Mouse (Mus musculus): ENCODE measurements around the gene Kcna7. TPM values are rescaled to one million over a fixed set of nuclear protein-coding genes. Genes with fewer than 3 reads are reported as not detected.

Gene Kcna7
- total and polyA plus RNA-seq, 3 experiments: 0.16 to 3.2 (median 0.39) TPM

DNA sequence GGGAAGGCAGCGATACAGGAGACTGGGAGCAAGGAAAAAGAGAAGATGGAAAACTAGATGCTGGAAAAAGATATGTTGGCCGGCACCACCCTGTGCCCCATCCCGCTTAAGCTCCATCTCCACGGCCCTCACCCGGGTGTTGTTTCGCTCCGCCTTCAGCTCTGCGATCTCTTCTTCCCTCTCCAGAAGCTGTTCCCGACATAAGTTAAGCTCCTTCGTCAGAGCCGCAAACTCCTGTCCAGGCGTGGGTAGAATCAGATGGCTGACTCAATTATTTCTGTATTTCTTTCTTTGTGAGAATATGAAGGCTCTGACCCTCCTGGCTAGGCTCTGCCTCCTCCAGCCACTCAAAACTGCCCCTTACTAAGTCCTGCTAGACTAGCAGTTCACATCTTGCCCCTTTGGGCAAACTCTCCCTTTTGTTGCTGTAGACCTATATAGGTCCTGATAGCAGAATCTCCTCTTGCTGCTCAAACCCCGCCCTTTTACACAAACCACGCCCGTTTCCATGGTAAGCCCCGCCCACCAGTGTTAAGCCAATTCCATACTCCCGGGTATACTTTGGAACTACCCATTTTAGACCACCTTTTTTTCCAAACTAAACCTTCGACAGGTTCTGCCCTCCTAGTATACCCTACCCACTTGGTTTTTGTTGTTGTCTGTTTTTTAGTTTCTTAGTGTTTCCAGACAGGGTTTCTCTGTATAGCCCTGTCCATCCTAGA lies 44.9 kb upstream of the Kcna7 start:
- dilution Hi-C loops (cut with MboI; ENCODE audit: extremely low pct_ligation_motif_present, extremely low pct_unique_long_range_greater_than_20kb, low sequenced_read_pairs): no loop called here
- no peak for DNase-seq (ENCODE audit: extremely low read depth)
- Histone ChIP-seq H3K36me3 (replicated peaks in 1 of 2; ENCODE audit: control insufficient read depth in 1 of 2, insufficient read depth in 1 of 2, low read length in 1 of 2) (no peaks in the 10 kb centered on the region), H3K9ac (ENCODE audit: insufficient read depth, low read depth) (no peak overlapping the region), H3K27me3 (replicated peaks) (peaks cover 71% of the 10 kb centered on the region), H3K9me3 (replicated peaks; ENCODE audit: low read length) (peaks cover 2% of the 10 kb centered on the region), H3K4me2 (ENCODE audit: insufficient read depth, low read depth, poor library complexity, severe bottlenecking) (peak overlapping the region; percentile 4; the same call in 1 of the 2 replicates), H3K79me2 (replicated peaks; ENCODE audit: control insufficient read depth, extremely low read depth, insufficient read depth, poor library complexity, severe bottlenecking) (no peaks in the 10 kb centered on the region), H3K4me3 (replicated peaks in 1 of 3; ENCODE audit: low read depth in 2 of 3, low read length in 2 of 3, poor library complexity in 1 of 3) (no peak overlapping the region), H3K27ac (ENCODE audit: insufficient read depth, low read depth) (no peak overlapping the region), H3K4me1 (ENCODE audit: control insufficient read depth in 1 of 2, insufficient read depth in 2 of 2) (peaks cover 0 to 25% of the 10 kb centered on the region in 2 experiments; a peak in 2 of 4 replicates)
- no peak for TF ChIP-seq TBP (conservative IDR thresholded peaks at IDR 0.05; ENCODE audit: low read depth, low read length)
- no peak for TF ChIP-seq BHLHE40 (IDR thresholded peaks at IDR 0.05; ENCODE audit: low read depth, low read length)
- TF ChIP-seq KAT2A (IDR thresholded peaks at IDR 0.05; ENCODE audit: insufficient replicate concordance, low read length): no peak
- no peak for TF ChIP-seq ZNF384 (IDR thresholded peaks at IDR 0.05; ENCODE audit: low read depth, low read length)
- TF ChIP-seq UBTF (IDR thresholded peaks at IDR 0.05; ENCODE audit: low read depth, low read length): no peak
- no peak for TF ChIP-seq JUN (IDR thresholded peaks at IDR 0.05; ENCODE audit: insufficient read depth, low read depth, low read length)
- TF ChIP-seq E2F4 (IDR thresholded peaks at IDR 0.05; ENCODE audit: insufficient replicate concordance, low read depth, low read length): no peak
- TF ChIP-seq RCOR1 (conservative IDR thresholded peaks at IDR 0.05; ENCODE audit: low read depth, low read length): no peak
- no peak for TF ChIP-seq MAFK (IDR thresholded peaks at IDR 0.05; ENCODE audit: insufficient replicate concordance, low read length)
- no peak for TF ChIP-seq IRF4 (IDR thresholded peaks at IDR 0.05; ENCODE audit: low read depth, low read length)
- no peak for TF ChIP-seq JUND (conservative IDR thresholded peaks at IDR 0.05; ENCODE audit: low read depth, low read length)
- no peak for TF ChIP-seq POLR2A (IDR thresholded peaks at IDR 0.05; ENCODE audit: low read depth, low read length)
- TF ChIP-seq CTCF (conservative IDR thresholded peaks at IDR 0.05 in 1 of 2, IDR thresholded peaks at IDR 0.05 in 1 of 2; ENCODE audit: low read depth in 2 of 2, low read length in 2 of 2): no peak
- TF ChIP-seq NELFE (IDR thresholded peaks at IDR 0.05; ENCODE audit: low read depth, low read length): no peak
- no peak for TF ChIP-seq SMC3 (IDR thresholded peaks at IDR 0.05; ENCODE audit: low read depth, low read length)
- no peak for TF ChIP-seq ZMIZ1 (IDR thresholded peaks at IDR 0.05; ENCODE audit: low read depth, low read length)
- no peak for TF ChIP-seq MEF2A (IDR thresholded peaks at IDR 0.05; ENCODE audit: borderline replicate concordance, low read depth, low read length)
- no peak for TF ChIP-seq ZKSCAN1 (IDR thresholded peaks at IDR 0.05; ENCODE audit: borderline replicate concordance, low read depth, low read length)
- TF ChIP-seq MAX (IDR thresholded peaks at IDR 0.05; ENCODE audit: low read length): no peak
- no peak for TF ChIP-seq ZC3H11A (IDR thresholded peaks at IDR 0.05; ENCODE audit: low read depth, low read length)
- in situ Hi-C loops (cut with MboI; ENCODE audit: low pct_ligation_motif_present, low pct_unique_long_range_greater_than_20kb, low sequenced_read_pairs): no loop called here

DNA sequence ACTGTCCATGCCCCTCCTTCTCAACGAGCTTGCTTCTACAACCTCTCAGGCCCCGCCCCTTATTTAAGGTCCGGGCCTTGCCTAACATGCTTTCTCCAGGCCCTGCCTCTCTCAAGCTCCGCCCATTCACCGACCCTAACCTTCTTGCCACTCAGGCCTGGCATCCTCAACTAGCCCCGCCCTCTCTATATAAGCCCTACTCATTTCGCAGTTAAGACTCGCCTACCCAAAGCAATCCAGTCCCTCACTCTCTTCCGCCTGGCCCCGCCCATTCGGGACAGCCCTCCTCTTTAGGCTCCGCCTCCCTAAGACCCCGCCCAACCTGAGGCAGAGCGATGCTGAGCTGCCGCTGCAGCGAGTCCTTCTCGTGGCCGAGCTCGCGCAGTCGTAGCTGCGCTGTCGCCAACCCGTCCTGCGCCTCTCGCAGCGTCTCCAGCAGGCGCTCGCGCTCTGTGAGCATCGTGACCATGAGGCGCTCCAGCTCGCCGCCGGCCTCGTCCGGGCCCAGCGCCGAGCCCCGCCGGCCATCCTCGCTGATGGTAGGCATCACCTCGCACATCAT lies 44.1 kb upstream of the Kcna7 start:
- DNase-seq (ENCODE audit: extremely low read depth): peak; percentile 98
- peak overlapping the region; percentile 15 to 62 (median 50) for H3K4me3 ChIP-seq (replicated peaks in 1 of 3; ENCODE audit: low read depth in 2 of 3, low read length in 2 of 3, poor library complexity in 1 of 3)
- dilution Hi-C loops (cut with MboI; ENCODE audit: extremely low pct_ligation_motif_present, extremely low pct_unique_long_range_greater_than_20kb, low sequenced_read_pairs): no loop called here
- H3K9me3 ChIP-seq (replicated peaks; ENCODE audit: low read length): peaks cover 2% of the 10 kb centered on the region
- no peaks in the 10 kb centered on the region for H3K79me2 ChIP-seq (replicated peaks; ENCODE audit: control insufficient read depth, extremely low read depth, insufficient read depth, poor library complexity, severe bottlenecking)
- H3K36me3 ChIP-seq (replicated peaks in 1 of 2; ENCODE audit: control insufficient read depth in 1 of 2, insufficient read depth in 1 of 2, low read length in 1 of 2): no peaks in the 10 kb centered on the region
- H3K27ac ChIP-seq (ENCODE audit: insufficient read depth, low read depth): no peak overlapping the region
- in situ Hi-C loops (cut with MboI; ENCODE audit: low pct_ligation_motif_present, low pct_unique_long_range_greater_than_20kb, low sequenced_read_pairs): no loop called here
- H3K9ac ChIP-seq (ENCODE audit: insufficient read depth, low read depth): peak overlapping the region; percentile 11
- peaks cover 77% of the 10 kb centered on the region for H3K27me3 ChIP-seq (replicated peaks)
- peak overlapping the region; percentile 81 for H3K4me2 ChIP-seq (ENCODE audit: insufficient read depth, low read depth, poor library complexity, severe bottlenecking)
- H3K4me1 ChIP-seq (ENCODE audit: control insufficient read depth in 1 of 2, insufficient read depth in 2 of 2): peaks cover 4 to 29% of the 10 kb centered on the region in 2 experiments
- TF ChIP-seq SMC3 (IDR thresholded peaks at IDR 0.05; ENCODE audit: low read depth, low read length) (no peak), HCFC1 (IDR thresholded peaks at IDR 0.05; ENCODE audit: low read depth, low read length) (no peak), TBP (conservative IDR thresholded peaks at IDR 0.05; ENCODE audit: low read depth, low read length) (no peak; the same call in 1 of the 2 replicates), ZNF384 (IDR thresholded peaks at IDR 0.05; ENCODE audit: low read depth, low read length) (no peak), ETS1 (conservative IDR thresholded peaks at IDR 0.05; ENCODE audit: low read depth, low read length) (no peak), POLR2AphosphoS2 (IDR thresholded peaks at IDR 0.05; ENCODE audit: low read depth, low read length) (no peak), JUND (conservative IDR thresholded peaks at IDR 0.05; ENCODE audit: low read depth, low read length) (no peak), UBTF (IDR thresholded peaks at IDR 0.05; ENCODE audit: low read depth, low read length) (peak; percentile 41; the same call in 1 of the 2 replicates), NELFE (IDR thresholded peaks at IDR 0.05; ENCODE audit: low read depth, low read length) (peak; percentile 54), ZKSCAN1 (IDR thresholded peaks at IDR 0.05; ENCODE audit: borderline replicate concordance, low read depth, low read length) (no peak), MYC (IDR thresholded peaks at IDR 0.05; ENCODE audit: low read depth, low read length) (no peak), E2F4 (IDR thresholded peaks at IDR 0.05; ENCODE audit: insufficient replicate concordance, low read depth, low read length) (no peak), CHD1 (IDR thresholded peaks at IDR 0.05; ENCODE audit: low read depth, low read length) (no peak), ZMIZ1 (IDR thresholded peaks at IDR 0.05; ENCODE audit: low read depth, low read length) (no peak), GABPA (IDR thresholded peaks at IDR 0.05; ENCODE audit: insufficient replicate concordance, low read depth, low read length) (no peak), PAX5 (IDR thresholded peaks at IDR 0.05; ENCODE audit: low read length) (no peak), MEF2A (IDR thresholded peaks at IDR 0.05; ENCODE audit: borderline replicate concordance, low read depth, low read length) (no peak), CTCF (conservative IDR thresholded peaks at IDR 0.05 in 1 of 2, IDR thresholded peaks at IDR 0.05 in 1 of 2; ENCODE audit: low read depth in 2 of 2, low read length in 2 of 2) (no peak), ELF1 (IDR thresholded peaks at IDR 0.05; ENCODE audit: low read depth, low read length) (peak; percentile 69; the same call in 1 of the 2 replicates), MAFK (IDR thresholded peaks at IDR 0.05; ENCODE audit: insufficient replicate concordance, low read length) (no peak)
